Mouse (Mus musculus): ENCODE measurements around the gene Slc6a11.

Gene Slc6a11

DNA sequence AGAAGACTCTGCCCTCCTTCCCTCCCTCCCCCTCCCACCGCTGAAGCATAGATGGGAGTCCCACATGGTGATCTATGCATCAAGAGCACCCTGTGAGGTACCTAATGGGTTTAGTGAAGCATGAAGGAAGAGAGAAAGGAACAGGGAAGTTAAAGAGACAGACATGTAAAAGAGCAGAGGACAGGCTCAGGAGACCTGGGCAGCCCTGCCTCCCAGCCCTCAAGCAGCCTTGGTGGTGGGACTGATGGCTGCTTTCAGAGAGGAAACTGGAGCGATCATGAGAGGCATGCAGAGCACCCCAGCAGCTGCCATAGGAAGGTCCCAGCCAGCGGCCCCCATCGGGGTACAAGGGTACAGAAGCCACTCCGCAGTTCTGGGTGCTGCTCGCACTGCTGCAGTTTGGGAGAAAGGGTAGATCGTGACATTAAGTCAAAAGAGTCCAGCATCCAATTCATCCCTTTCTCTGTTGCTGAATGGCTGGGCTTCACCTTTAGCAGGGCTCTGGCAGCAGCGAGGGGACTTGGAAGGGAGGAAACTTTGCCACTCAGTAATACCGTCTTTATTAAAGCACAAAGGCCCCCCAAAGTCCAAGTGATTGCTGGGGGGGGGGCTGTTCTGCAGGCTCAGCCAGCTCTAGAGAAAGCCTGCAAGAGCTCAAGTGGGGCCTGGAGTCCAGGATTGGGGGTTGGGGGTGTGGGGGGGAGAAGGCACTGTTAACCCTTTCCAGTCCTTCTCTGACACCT is 43.5 kb downstream of the Slc6a11 start:
- POLR2A ChIA-PET: no interaction called here
- CTCF ChIA-PET: interaction anchor here in 1 of 4 experiments (0.6 kb wide), 1 partner anchor 480 kb away, joined by 3 read pairs; no protein-coding TSS in a partner anchor

DNA sequence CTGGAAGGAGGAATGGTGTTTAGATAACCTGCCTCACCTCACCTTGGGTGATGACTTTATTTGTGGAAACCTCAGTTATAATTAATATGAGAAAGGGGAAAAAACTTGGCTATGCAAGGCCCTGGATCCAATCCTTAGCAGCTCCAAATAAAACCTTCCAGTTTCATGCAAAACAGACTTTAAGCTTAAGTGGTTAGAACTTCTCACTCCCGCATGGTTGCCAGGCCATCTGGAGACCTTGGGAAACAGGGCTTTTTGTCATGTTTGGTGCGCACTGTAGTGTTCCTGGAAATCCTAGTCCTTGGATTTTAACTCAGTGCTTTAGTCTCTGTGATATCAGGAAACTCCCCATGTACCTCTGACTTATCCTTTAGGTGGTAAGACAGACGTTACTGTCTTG is 47.1 kb downstream of the Slc6a11 start:
- CTCF ChIA-PET: interaction anchor here in 1 of 4 experiments (0.6 to 1.9 kb wide), 2 partner anchors 43 to 89 kb away, joined by 3 to 4 read pairs; no protein-coding TSS in a partner anchor
- POLR2A ChIA-PET: no interaction called here

DNA sequence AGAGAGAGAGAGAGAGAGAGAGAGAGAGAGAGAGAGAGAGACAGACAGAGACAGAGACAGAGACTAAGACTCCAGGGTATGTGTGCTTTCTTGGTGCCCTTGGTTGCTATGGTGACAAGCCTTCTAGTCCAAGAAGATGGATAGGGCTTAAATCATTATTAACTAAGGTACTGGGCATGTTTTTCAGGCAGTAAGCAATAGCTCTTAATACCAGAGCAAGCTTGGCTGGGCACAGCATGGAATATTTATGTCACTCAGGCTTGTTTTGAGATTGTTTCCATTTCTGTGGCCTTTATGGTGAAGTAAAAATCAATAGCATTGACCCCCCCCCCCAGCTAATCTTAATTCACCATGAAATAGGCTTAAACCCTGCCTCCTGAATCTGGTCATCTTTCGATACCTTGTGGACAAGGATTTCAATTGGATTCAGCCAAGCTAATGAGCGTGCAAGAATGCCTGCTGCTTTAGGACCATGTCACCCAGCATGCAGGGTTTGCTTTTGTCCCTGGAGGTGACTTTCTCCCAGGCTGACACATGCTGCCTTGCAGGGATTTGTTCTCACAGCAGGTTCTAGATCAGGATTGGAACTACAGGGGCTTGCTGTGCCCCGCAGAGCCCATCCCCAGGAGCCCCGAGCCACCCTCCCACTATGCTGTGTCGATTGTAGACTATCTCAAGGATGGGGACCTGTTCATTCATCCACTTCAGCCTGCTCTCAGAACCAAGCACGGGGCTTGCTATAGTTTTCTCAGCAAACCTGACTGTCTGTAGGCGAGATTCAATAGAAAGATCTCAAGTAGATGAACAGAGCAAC is 51.5 kb downstream of the Slc6a11 start:
- ChIA-PET POLR2A (no interaction called here), CTCF (interaction anchor here in 1 of 4 experiments (1.5 kb wide), 1 partner anchor 92 kb away, joined by 3 read pairs; no protein-coding TSS in a partner anchor)

DNA sequence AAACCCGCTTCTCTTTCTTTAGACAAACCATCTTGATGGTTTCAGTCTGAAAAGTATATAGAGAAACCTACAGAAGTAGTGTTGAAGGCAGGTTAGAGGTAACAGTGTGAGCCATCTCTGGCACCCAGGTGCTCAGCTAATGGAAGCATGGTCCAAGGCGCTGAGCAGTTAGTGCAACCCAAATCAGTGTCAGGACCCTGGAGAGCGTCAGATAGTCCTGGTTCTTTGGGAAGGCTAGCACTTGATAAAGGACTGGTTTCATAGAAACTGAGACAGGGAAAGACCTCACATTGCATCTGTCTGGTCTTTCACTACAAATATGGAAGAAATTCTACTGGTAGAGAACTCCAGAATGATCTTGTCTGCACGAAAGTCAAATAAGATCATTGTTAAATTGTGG is 56.1 kb downstream of the Slc6a11 start:
- CTCF ChIA-PET: interaction anchor here in 2 of 4 experiments (0.5 to 0.7 kb wide), 2 partner anchors 238 to 1002 kb away, joined by 3 to 7 read pairs; no protein-coding TSS in a partner anchor
- POLR2A ChIA-PET: no interaction called here

DNA sequence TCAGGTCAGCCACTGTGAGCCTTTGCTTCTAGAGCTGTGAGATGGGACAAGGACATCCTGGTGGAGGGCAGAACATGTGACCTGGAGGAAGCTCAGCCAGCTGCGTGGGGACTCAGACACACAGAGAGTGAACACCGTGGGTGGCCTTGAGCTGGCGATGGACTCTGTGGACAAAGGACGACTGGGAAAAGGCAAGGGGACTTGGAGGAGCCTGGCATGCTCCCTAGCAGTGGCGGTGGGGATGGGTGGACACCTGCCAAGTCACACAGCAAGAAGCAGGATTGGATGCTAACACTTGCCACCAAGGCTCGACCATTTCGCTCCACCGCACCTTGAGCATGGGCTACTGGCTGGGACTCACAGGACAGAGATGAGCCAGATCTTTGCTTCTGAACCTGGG is 57.8 kb downstream of the Slc6a11 start:
- CTCF ChIA-PET: interaction anchor here in 1 of 4 experiments (1.3 kb wide), 1 partner anchor 10 kb away, joined by 3 read pairs; no protein-coding TSS in a partner anchor
- POLR2A ChIA-PET: no interaction called here

DNA sequence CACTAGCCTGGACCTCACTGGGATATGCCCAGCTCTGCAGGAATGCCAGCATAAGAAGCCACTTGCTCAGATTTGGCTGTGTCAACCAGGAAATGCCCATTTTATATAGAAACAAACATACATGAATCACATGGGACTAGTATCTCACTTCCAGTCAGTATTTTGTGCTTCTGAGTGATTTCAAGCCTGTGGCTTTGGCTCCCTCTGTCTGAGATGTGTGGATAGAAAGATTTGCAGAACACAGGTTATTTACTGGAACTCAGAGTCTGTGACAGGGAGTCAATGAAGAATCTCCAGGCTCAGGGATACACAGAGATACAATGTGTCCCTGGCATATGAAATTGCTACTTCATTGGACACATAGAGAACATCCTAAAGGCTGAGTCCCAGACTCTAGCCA is 65.0 kb downstream of the Slc6a11 start:
- CTCF ChIA-PET: no interaction called here
- POLR2A ChIA-PET: no interaction called here

DNA sequence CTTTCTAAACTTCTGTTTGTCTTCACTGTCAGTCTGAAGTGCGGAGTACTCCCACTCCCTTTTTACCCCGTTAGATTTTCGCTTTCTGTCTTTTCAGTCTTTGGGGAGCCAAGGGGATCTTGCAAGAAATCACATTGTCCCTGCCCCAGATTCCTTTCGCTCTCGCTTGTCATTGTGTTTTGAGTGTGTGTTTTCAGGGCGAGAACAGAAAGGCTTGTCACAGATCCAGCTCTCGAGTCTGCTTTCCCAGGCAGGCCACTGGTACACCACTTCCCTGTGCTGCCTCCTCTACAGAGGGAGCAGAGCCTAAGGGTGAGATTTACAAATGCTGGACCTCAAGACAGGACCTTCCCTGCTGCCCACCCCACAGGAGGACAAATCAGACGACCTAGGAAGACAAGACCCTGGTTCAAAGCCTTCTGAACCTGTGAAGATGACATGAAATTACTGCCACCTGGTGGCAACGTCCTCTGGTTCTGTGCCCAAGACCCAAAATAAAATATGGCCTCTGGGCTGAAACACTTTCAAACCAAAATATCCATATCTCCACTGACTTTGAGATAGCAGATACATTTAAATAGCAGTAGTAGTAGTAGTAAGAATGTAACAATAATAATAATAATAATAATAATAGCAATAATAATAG is 68.3 kb downstream of the Slc6a11 start:
- POLR2A ChIA-PET: no interaction called here
- CTCF ChIA-PET: interaction anchor here (0.5 to 2.0 kb wide), 4 partner anchors 10 to 456 kb away, joined by 3 to 12 read pairs (median 4); no protein-coding TSS in a partner anchor

DNA sequence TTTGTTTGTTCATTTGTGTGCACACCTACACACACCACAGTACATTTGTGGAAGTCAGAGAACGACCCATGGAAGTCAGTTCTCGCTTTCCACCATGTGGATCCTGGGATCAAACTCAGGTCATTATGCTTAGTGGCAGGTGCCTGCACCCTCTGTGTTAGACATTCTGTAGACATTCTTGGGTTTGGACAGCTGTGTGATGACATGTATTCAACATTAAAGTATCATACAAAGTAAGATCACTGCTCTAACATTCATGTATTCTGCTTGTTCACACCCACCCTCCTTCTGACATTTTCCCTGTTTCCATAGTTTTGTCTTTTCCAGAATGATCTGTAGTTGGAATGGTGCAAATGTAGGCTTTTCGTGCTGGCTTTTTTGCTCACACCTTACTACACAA is 73.5 kb downstream of the Slc6a11 start:
- ChIA-PET POLR2A (no interaction called here), CTCF (no interaction called here)

DNA sequence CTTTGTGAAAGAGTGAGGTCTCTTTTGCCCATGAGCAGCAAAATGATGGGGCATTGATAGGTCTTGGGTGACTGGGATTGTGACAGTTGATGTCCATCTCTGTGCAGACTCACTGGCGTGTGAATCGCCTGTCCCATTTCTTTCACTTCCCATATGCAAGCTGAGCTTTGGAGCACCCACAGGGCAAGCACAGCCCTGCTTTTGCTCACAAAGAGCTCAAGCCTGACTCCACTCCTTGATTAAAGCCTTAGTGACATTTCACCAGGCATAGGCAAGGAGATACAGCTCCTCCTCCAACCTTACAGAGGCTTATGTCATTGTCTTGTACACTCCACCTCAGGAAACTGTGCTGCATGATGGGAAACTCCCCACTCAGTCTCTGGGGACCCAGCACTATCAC is 77.3 kb downstream of the Slc6a11 start:
- POLR2A ChIA-PET: interaction anchor here in 1 of 4 experiments (1.0 kb wide), 1 partner anchor 182 kb away, joined by 3 read pairs; no protein-coding TSS in a partner anchor

DNA sequence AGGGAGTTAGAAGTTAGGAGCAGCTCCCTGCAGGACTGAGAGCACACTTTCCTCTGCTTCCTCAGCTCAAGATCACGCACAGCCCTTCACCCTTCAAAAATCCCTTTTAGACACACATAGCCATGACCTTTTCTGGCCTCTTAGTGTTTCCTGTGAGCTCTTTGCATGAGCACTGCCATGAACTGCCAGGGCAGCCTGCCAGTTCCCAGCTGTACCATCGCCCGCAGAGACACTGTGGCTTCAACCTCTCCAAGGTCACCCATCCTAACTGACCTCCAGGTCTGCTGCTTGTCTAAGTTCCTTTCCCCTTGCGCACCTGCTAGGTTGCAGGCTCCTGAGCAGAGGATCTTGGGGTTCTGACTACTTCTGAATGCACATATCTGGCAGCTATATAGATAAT is 83.4 kb downstream of the Slc6a11 start:
- ChIA-PET POLR2A (no interaction called here), CTCF (interaction anchor here in 1 of 4 experiments (0.6 kb wide), 1 partner anchor 292 kb away, joined by 4 read pairs; no protein-coding TSS in a partner anchor)

More for the DNA sequence above, 77.3 kb downstream of the Slc6a11 start:
- CTCF ChIA-PET: interaction anchor here in 1 of 4 experiments (0.6 kb wide), 1 partner anchor 369 kb away, joined by 3 read pairs; no protein-coding TSS in a partner anchor

DNA sequence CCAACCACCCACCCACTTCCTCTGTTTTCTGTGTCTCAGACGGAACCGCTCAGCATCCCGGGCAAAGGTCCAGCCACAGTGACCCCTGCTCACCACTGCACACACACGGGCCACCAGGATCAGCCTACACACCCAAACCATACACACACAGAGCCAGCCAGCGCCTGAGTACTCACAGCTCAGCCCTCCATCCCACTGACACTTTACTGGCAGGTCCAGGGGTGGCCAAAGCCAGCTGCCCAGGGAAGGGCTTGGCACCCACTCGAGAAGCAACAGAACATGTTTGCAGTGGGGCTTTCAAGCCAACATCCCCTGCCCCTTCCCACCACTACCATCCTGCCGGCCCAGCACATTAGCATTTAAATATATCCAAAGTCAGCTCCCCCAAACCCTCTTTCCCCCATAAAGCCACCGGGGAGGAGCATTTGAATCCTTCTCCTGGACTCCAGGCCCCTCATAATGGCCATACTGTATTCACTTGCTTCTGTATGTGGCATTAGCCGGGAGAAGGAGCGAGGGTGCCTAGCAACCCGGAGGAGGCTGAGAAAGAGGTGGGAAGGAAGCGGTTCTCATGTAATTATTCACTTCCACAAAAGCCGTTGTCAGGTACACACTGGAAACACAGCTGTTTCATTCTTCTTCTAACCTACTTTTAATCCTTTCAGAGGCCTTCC is 85.8 kb downstream of the Slc6a11 start:
- ChIA-PET CTCF (interaction anchor here in 1 of 4 experiments (0.5 kb wide), 1 partner anchor 34 kb away, joined by 7 read pairs; no protein-coding TSS in a partner anchor), POLR2A (no interaction called here)

DNA sequence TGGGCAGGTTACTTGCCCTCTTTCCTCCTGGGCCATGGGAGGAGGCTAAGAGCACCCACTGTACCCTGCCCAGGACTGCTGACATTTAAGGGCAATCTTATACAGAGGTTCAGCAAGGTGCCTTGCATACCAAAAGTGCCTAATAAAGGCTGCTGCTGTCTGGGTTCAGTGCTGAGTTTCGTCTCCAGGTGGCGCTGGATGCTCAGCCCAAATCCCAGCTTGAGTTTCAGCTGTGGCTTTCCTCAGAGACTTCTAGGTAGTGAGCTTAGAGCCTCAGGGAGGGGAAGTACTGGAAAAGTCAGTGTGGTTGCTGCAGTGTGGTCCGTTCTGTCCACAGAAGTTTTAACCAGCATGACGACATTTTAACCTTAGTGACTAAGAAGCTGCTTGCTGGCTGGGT is 93.4 kb downstream of the Slc6a11 start:
- POLR2A ChIA-PET: no interaction called here

DNA sequence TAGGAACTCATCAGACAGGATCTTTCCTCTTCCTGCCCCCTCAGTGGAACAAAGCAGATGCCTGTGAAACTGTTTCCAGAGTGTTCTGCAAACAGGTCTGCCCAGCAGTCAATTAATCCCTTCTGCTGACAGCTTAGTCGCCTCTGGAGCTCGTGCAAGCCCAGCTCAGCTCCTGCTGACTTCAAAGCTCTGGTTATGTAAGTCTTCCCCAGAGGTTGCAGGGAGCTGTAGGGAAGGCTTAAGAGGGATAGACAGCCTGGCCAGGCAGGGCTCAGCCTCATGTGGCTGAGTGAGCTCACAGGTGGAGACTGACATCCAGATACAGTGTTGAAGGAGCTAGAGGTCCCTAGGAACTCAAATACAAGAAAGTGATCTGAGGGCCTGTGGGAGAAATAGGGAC is 96.3 kb downstream of the Slc6a11 start:
- ChIA-PET POLR2A (interaction anchor here in 1 of 4 experiments (0.5 kb wide), 1 partner anchor 237 kb away, joined by 3 read pairs; no protein-coding TSS in a partner anchor), CTCF (interaction anchor here in 1 of 4 experiments (1.0 kb wide), 1 partner anchor 23 kb away, joined by 4 read pairs; no protein-coding TSS in a partner anchor)

More for the DNA sequence above, 93.4 kb downstream of the Slc6a11 start:
- CTCF ChIA-PET: interaction anchor here (0.6 to 2.4 kb wide), 34 partner anchors 9 to 473 kb away, joined by 3 to 38 read pairs (median 4); no protein-coding TSS in a partner anchor

DNA sequence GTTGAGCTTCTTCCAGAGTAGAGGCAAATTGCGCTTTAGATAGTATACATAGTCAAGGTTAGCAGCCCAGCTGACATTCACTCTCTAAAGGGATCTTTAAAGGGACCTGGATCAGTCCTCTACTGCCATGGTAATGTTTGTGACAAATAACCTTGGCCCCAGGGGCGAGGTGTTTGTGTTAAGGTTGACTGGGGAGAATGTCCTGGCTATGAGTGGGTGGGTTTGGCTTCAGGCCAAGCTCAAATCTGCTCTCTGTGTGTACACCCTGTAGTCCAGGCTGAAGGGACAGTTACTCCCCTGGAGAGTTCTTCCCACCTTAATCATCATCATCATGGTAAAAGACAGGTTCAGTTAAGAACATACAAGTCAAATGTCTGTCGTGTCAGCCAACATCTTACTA is 97.2 kb downstream of the Slc6a11 start:
- POLR2A ChIA-PET: no interaction called here
- CTCF ChIA-PET: interaction anchor here in 1 of 4 experiments (1.0 kb wide), 1 partner anchor 22 kb away, joined by 4 read pairs; no protein-coding TSS in a partner anchor

DNA sequence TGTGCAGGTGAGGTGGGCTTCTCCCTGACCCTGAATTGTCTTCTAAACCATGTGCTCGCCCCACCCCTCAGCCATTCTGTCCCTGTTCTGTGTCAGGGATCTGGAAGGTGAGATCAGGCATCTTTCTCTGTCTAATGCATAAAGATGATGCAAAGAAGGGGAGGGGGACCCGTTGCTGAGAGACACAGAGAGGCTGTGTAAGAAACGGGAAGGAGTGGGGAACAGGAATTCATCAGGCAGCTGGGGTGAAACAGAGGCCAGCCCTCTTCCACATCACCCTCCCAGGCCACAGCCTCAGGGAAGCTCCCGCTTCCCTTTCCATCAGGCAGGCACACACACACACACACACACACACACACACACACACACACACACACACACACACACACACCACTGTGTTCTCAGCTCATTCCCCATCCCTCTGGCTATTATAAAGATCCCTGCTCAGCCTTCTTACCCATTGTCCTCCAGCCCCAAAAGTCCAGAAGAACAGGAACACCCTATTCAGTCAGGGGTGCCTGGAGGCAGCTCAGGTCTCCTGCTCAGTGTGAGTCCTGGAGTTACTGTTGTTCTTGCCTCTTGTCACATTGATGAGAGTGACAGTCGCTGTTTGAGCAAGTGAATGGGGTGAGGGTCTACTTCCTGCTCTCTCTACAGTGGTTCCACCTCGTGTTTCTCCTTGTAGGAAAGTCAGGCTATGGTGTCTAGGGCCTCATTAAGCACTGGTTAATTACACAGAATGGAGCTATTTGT is 108.0 kb downstream of the Slc6a11 start:
- ChIA-PET POLR2A (no interaction called here), CTCF (interaction anchor here in 3 of 4 experiments (1.1 to 1.9 kb wide), 3 partner anchors 11 to 12 kb away, joined by 4 to 10 read pairs (median 7); no protein-coding TSS in a partner anchor)

DNA sequence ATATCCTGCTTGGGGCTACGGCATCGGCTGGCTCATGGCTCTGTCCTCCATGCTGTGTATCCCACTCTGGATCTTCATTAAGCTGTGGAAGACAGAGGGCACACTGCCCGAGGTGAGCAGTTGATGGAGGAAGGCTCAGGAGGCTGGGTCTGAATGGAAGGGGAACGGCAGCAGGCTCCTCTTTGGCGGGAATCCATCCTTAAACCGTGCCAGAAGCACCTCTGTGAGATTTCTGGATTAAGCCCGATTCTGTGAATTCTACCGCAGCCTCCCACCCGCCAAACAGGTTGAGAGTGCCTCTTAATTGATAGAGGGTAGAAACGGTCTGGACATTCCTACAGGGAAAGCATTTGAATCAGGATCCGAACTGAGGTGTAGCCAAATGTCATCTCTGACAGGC is 114.6 kb downstream of the Slc6a11 start:
- CTCF ChIA-PET: interaction anchor here in 1 of 4 experiments (0.5 kb wide), 1 partner anchor 152 kb away, joined by 3 read pairs; no protein-coding TSS in a partner anchor

DNA sequence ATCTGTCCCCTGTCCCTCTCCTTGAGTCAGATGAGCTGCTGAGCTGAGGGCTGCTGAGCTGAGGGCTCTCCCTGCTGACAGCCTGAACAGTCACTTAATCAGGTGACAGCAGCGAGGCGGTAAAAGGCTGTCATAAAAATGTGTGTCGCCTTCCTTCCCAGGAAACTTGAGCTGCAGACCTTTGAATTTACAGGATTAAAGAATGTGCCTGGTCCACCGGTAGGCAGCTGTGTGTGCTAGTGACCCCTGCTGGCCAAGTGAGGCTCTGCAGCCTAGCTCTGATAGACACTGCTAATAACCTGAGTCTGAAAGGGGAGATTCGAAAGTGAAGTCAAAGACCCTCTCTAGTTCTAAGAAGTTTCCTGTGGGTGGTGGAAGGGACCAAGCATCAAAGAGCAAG is 119.3 kb downstream of the Slc6a11 start:
- CTCF ChIA-PET: interaction anchor here (0.6 to 2.2 kb wide), 45 partner anchors 8 to 1491 kb away, joined by 3 to 15 read pairs (median 4); partner anchors contain the start of gene Slc6a1 (in 2 of the 4)
- POLR2A ChIA-PET: interaction anchor here in 1 of 4 experiments (0.8 to 1.6 kb wide), 3 partner anchors 13 to 65 kb away, joined by 3 read pairs; no protein-coding TSS in a partner anchor

More for the DNA sequence above, 114.6 kb downstream of the Slc6a11 start:
- POLR2A ChIA-PET: no interaction called here
